Mouse (Mus musculus): ENCODE data around the gene Itk.

Gene Itk

DNA sequence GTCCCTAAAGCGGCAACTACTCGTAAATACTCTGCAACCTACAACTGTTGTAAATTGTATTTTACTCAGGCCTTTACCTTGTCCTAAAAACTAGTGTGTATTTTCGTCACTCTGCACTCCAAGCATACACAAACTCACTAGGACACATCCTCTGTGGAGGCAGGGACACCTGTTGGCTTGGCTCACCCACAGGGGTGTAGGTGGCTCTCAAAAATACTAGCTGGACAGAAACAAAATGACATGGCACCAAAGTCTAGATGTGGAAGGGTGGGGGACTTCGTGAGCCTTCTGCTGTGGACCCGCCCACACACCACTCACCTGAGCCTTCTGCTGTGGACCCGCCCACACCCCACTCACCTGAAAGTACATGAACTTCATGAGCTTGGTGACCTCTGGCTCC, 105.5 kb downstream of the Itk start:
- DNase-seq (ENCODE audit: extremely low read depth, insufficient read length, low spot score) = no peak

DNA sequence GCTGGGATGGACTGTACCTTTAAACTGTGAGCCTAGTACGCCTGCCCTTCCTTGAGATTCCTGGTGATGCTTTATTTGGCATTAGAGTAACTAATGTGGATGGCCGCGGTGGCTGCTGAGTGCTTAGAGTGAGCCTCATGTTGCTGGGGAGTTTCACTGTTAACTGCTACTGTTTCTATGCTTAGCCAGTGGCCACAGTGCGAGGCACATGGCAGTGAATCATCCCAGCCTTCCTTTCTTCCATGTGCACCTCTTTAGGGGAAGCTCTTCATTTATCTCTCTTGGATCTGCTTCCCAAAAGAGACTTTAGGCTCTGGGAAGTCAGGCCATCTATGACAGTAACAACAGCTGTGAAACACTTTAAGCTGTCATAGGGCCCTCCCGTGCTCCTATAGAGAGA, 106.7 kb downstream of the Itk start:
- DNase-seq (ENCODE audit: extremely low read depth, insufficient read length, low spot score) = no peak

DNA sequence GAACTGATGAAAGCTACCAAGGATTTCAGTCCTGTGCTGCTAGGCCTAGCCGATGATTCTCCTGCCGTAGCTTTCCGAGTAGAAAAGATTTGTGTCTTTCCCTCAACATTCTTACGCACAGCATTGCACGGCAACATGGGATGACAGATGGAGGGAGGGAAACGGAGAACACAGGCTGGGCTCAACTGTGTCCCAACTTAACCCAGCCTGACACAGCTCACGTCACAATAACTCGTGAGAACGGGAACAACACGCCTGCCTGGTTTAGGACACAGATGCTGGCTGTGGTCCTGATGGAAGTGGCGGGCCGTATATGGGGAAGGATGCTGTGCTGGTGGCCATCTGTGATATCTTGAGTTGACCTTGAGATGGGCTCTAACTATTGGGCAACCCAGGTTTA, 110.6 kb downstream of the Itk start:
- DNase-seq (ENCODE audit: extremely low read depth, insufficient read length, low spot score) = no peak

DNA sequence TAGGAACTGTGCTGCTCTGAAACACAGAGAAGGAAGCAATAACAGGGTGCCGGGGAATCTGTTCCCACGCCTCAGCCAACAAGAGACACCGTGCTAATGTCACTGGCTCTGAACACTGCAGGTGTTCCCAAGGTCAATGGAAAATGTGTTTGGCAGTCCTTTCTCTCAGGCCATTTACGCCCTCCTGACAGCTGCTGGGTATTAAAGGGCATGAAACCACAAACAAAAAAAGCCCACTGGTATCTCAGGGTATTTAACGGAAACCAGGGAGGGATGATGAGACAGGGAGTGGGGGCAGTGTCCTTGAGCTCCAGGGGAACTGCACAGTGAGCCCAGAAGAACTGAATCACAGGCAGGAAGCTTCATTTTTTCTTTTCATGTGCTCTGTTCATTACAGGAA, 111.2 kb downstream of the Itk start:
- DNase-seq (ENCODE audit: extremely low read depth, insufficient read length, low spot score) = no peak

DNA sequence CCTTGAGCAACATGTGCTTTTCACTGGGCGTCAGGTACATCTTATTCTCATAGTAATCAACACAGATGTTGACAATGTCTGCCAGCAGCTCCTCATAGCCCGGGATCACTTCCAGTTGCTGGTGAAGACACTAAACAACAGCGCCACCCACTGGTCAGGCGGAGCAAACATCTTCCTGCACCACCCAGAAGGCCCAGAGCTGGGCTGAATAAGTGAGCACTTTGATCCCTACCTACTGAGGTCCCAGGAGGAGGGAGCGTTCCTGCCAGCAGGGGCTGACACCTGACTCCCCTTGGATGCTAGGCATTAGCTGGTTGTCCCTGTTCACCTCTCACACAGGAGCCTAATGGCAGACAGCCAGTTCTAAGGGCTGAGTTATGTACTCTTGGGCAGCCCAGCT, 112.5 kb downstream of the Itk start:
- no peak for DNase-seq (ENCODE audit: extremely low read depth, insufficient read length, low spot score)

DNA sequence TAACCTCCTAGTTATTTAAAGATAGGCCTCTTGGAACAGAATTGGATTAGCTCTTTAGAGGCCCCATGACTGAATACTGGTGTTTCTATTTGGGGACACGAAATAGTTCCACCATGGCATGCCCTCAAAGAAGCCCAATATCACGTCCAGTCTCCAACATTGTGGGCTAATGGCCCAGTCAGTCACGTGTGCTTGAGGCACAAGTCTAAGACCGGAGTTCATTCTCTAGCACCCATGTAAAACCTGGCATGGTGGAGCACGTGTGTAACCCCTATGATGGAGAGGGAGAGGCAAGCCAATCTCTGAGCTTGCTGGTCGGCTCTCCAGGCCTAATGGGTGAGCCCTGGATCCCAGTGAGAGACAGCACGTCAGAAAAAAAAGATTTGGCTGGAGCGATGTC, 113.1 kb downstream of the Itk start:
- DNase-seq (ENCODE audit: extremely low read depth, insufficient read length, low spot score) = no peak

DNA sequence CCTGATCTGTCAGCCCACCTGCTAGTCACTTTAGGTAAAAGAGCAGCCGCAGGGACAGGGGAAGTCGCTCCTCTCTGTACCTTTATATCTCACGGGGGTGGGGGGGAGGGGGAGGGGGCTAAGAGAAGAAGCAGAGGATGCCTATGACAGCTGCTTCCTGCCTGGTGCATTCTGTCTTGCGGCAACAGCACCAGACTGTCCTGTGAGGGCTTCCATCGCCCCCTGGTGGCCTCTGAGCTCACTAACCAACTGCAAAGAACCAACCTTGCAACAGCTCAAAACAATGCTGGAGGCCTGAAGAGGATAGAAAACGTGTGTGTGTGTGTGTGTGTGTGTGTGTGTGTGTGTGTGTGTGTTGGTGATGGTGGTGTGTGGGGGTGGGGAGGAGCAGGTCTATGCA, 114.0 kb downstream of the Itk start:
- no peak for DNase-seq (ENCODE audit: extremely low read depth, insufficient read length, low spot score)
